Mouse (Mus musculus) ovary, postnatal 36 days (tissue): ENCODE measurements at regions not wholly inside any gene's neighbourhood (a gene's known extent, or its start where the extent isn't known, plus 50 kb on each side); places are given as distances from the start of the nearest gene placed in this dataset.

Experiments
- DNase-seq: peaks from one replicate; pipeline ENCODE4 v3.0.0; 2022; ENCODE audit warnings: low spot score, mixed read lengths

DNA sequence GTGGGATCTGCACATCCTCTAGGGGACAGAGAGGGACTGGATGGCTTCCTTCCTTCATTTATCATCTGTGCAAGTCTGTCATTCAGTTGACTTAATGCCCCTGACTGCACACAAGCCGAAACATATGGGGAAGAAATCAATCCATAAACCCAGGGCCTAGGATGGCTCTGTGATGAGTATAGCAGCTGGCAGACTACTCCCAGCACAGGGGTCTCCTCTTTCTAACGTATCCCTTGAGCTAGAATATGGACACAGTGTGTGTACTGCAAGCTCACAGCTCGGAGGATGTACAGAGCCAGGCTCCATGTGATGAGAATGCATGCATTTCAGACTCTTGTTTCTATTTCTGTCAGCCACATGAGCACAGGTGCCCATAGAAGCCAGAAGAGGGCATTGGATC lies 180.3 kb downstream of the Parn start:
- no peak for DNase-seq

DNA sequence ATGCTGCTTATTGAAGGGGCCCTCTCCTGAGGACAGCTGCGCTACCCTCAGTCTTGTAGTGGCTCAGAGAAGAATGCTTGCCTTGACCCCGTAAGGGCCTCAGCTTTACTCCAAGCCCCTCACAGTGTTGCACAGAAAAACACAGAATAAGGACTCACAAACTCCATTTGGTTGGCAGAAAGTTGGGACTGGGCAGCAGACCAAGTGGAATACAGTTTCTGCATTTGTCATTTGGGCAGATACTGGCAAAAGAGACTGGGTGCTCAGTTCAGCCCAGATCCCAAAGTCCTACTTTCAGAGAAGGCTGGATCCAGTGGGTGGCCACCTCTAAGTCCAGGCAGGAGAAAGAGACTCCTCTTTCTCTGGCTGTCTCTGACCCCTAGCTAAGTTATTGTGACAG lies 181.4 kb downstream of the Parn start:
- DNase-seq, result peak; percentile 24

DNA sequence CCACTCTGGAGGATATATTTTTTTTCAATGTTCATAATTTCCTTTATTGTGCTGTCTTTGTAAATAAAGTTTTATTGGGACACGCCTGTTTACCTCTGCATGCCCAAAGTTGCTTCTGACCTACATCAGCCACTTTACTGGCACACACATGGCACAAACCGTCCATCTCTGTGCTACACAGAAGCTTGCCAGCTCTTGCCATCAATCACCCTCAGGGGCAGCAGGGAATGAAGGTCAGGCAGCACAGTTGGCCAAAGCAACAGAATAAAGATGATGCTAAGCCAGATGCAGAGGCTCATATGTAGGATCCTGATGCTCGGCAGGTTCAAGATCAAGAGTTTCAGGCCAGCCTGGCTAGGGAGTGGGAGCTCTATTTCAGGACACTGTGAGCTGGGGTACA lies 187.7 kb downstream of the Parn start:
- DNase-seq, result no peak

DNA sequence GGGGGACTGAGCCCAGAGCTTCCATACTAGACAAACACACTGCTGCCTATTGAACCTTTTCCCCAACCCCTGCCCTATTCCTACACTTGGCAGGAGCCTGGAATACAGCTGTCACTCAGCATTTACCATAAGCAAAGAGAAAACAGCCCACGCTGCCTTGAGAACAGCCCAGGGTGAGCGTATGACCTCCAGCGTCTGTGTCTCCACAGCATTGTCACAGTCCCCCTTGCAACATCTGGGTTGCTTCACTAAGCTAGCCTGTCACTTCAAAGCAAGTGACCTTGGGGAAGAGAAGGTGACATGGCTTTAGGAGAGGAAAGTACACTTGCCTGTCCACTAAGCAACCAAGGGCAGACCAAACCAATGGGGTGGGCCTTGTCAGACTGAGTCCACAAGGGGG lies 191.3 kb downstream of the Parn start:
- DNase-seq, result no peak

DNA sequence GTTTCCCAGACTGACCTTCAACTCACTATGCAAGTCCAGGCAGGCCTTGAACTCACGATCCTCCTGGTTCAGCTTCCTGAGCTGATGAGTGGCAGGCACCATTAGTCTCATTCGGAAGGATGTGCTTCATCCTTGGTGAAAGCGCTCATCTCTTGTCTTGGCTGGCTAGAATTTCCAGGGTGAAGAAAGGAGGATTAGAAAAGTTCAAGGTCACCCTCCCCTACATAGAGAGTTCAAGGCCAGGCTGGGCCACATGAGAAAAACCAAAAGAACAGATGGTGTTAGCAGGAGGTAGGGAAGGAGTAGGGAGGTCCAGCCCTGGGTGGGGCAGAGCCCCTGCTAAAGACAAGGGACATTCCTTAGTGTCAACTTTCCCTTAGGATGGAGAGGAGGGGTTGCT lies 193.0 kb downstream of the Parn start:
- no peak for DNase-seq

DNA sequence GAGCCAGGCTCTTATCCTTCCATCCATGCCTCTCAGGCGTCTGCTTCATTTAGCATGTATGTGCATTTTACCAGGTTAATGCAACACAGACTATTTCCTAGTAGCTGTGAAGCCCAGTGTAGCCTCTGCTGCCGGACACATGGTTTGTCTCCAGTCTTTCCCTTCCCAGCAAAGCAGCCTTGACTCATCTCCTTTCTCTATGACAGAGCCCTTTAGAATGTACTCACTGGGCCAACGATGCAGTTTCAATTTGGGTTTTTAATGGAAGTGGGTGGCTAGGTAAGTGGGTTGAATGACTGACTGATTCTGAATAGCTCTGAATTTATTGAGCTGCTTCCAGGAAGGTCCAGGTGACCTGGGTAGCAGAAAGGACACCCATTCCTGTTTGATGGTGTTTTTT lies 193.7 kb downstream of the Parn start:
- DNase-seq, result no peak

DNA sequence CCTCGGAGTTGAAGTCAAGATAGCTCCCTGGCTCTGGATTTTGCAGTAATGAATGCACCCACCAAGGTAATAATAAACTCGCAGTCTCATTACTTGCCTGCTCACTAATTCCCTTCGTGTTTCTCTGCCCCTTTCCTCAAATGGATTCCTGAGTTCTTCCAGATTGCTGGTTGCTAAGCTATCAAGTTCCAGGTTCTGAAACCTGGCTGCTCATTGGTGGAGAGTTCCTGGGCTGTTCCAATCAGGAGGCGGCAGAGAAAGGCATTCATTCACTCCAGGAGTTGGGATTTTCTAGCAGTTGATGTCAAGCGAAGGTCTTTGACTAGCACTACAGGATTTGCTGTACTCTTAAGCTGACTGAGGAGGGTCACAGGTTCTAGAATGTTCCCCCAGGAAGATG lies 200.8 kb downstream of the Parn start:
- DNase-seq, result no peak
